Mouse (Mus musculus) right cerebral cortex, postnatal 25 days (tissue): ENCODE data around the gene Cntrob.

ENCODE experiments used
- DNase-seq: peaks from one replicate; pipeline ENCODE4 v3.0.0; 2022

Gene Cntrob

GRCm38 (mm10) chr11:69323667-69324111 is at the start of gene Cntrob, which contains the start of gene Trappc1:
Cntrob (minus strand) TSS chr11:69323775.
Trappc1 (plus strand) TSS chr11:69323980.
- DNase-seq = peak; percentile 99

- no peak for DNase-seq
Measured at GRCm38 (mm10) chr11:69372780-69373170, 49.2 kb upstream of the Cntrob start.

GRCm38 (mm10) chr11:69372056-69372779 is 48.6 kb upstream of the Cntrob start:
- peak; percentile 64 for DNase-seq

GRCm38 (mm10) chr11:69371601-69372000 is 48.0 kb upstream of the Cntrob start:
- DNase-seq = no peak

- DNase-seq = no peak
Measured at GRCm38 (mm10) chr11:69370817-69371215, 47.2 kb upstream of the Cntrob start.

GRCm38 (mm10) chr11:69369990-69370816 is 46.6 kb upstream of the Cntrob start:
- no peak for DNase-seq

GRCm38 (mm10) chr11:69369215-69369989 is 45.8 kb upstream of the Cntrob start, which contains the start of gene Chd3:
Chd3 (minus strand) TSS chr11:69369406.
- no peak for DNase-seq

- DNase-seq = peak; percentile 45
Measured at GRCm38 (mm10) chr11:69368356-69369214, 45.0 kb upstream of the Cntrob start.

- no peak for DNase-seq
Measured at GRCm38 (mm10) chr11:69367616-69368355, 44.2 kb upstream of the Cntrob start.

GRCm38 (mm10) chr11:69366855-69367615 is 43.5 kb upstream of the Cntrob start:
- no peak for DNase-seq

- peak; percentile 96 for DNase-seq
Measured at GRCm38 (mm10) chr11:69366157-69366854, 42.7 kb upstream of the Cntrob start.

- no peak for DNase-seq
Measured at GRCm38 (mm10) chr11:69365722-69366121, 42.1 kb upstream of the Cntrob start.

GRCm38 (mm10) chr11:69364910-69365309 is 41.3 kb upstream of the Cntrob start:
- DNase-seq = peak; percentile 87

GRCm38 (mm10) chr11:69364376-69364775 is 40.8 kb upstream of the Cntrob start:
- DNase-seq = no peak

- no peak for DNase-seq
Measured at GRCm38 (mm10) chr11:69362479-69362878, 38.9 kb upstream of the Cntrob start.

GRCm38 (mm10) chr11:69362021-69362420 is 38.4 kb upstream of the Cntrob start:
- no peak for DNase-seq

- DNase-seq = no peak
Measured at GRCm38 (mm10) chr11:69357690-69358089, 34.1 kb upstream of the Cntrob start.

GRCm38 (mm10) chr11:69356544-69356943 is 33.0 kb upstream of the Cntrob start:
- DNase-seq = no peak

- no peak for DNase-seq
Measured at GRCm38 (mm10) chr11:69346441-69346840, 22.9 kb upstream of the Cntrob start.
